8 mouse cellular contexts compared by ENCODE assay signal in genomic region chr8:85871660-85872059, GRCm38 (mm10). TPM values are rescaled to one million over a fixed set of nuclear protein-coding genes. Genes with fewer than 3 reads are reported as not detected.
A peak's percentile ranks its signal among the peaks of the same experiment; 100 is the strongest.
DNase-seq lines count a peak whose midpoint lies in the region; ATAC-seq lines count a peak whose summit lies in the region.
"Had no signal": no experiment of that assay in that cellular context is flagged by ENCODE, and none has a peak within 500 bp of the region (broad histone marks: within the 10 kb centered on the region; RNA-seq: fewer than 3 reads in every experiment).

No protein-coding gene starts in this region.

- H3K9ac ChIP-seq in limb, embryonic 15.5 days, result no peak overlapping the region
- no peak overlapping the region for H3K9ac ChIP-seq in intestine, embryonic 15.5 days
- H3K9ac ChIP-seq: midbrain, embryonic 15.5 days had no signal

- H3K36me3 ChIP-seq in limb, embryonic 15.5 days, result no peaks in the 10 kb centered on the region
- no peaks in the 10 kb centered on the region for H3K36me3 ChIP-seq in intestine, embryonic 15.5 days
- H3K36me3 ChIP-seq: midbrain, embryonic 15.5 days had no signal

- intact Hi-C loops in heart, postnatal 10 days (cut with DNase I), result no loop called here

- H3K27ac ChIP-seq in limb, embryonic 15.5 days, result peak overlapping the region; percentile 71
- H3K27ac ChIP-seq in intestine, embryonic 15.5 days, result no peak overlapping the region
- H3K27ac ChIP-seq: midbrain, embryonic 15.5 days had no signal

- peaks cover 10% of the 10 kb centered on the region for H3K4me1 ChIP-seq in limb, embryonic 15.5 days
- H3K4me1 ChIP-seq in intestine, embryonic 15.5 days (replicated peaks), result no peaks in the 10 kb centered on the region
- H3K4me1 ChIP-seq: midbrain, embryonic 15.5 days had no signal

- no peak overlapping the region for H3K4me2 ChIP-seq in limb, embryonic 15.5 days
- H3K4me2 ChIP-seq in intestine, embryonic 15.5 days (replicated peaks), result no peak overlapping the region
- H3K4me2 ChIP-seq: midbrain, embryonic 15.5 days had no signal

- ATAC-seq in limb, embryonic 15.5 days (ENCODE audit: insufficient number of reproducible peaks, low FRiP score, low TSS enrichment, low read depth), result no peak
- ATAC-seq in intestine, embryonic 15.5 days, result no peak
- ATAC-seq: midbrain, embryonic 15.5 days had no signal

- no peaks in the 10 kb centered on the region for H3K27me3 ChIP-seq in limb, embryonic 15.5 days
- H3K27me3 ChIP-seq in intestine, embryonic 15.5 days (replicated peaks), result no peaks in the 10 kb centered on the region
- H3K27me3 ChIP-seq: midbrain, embryonic 15.5 days had no signal

- no peaks in the 10 kb centered on the region for H3K9me3 ChIP-seq in limb, embryonic 15.5 days
- no peaks in the 10 kb centered on the region for H3K9me3 ChIP-seq in intestine, embryonic 15.5 days
- H3K9me3 ChIP-seq: midbrain, embryonic 15.5 days had no signal

- 42% methylated on average over 2 of the region's 2 CpGs for WGBS in limb, embryonic 15.5 days
- WGBS in intestine, embryonic 15.5 days, result 62% methylated on average over 2 of the region's 2 CpGs

- DNase-seq in 3T3-L1 (ENCODE audit: low read depth, low spot score), result peak; percentile 80
- peak; percentile 62 for DNase-seq in Muller cell, postnatal 12 days (ENCODE audit: inconsistent ontology term)
- DNase-seq in heart, postnatal 10 days, result peak; percentile 50 to 52
- DNase-seq in layer of hippocampus, adult 11-12 months (ENCODE audit: low spot score), result no peak
- DNase-seq in ovary, postnatal 36 days (ENCODE audit: low spot score), result no peak

- H3K4me3 ChIP-seq in limb, embryonic 15.5 days, result no peak overlapping the region
- H3K4me3 ChIP-seq in intestine, embryonic 15.5 days (replicated peaks), result no peak overlapping the region
- H3K4me3 ChIP-seq: midbrain, embryonic 15.5 days had no signal

RNA-seq across cellular contexts. Expression of gene Phkb, which starts 30.9 kb away (rescaled TPM):
- 10 to 100 TPM; 43.8 to 53.8 TPM for total RNA-seq in heart, postnatal 10 days (2021)
- 50.1 and 50.2 TPM in 2 replicates for polyA plus RNA-seq in limb, embryonic 15.5 days (2015; fragmentation: Nextera tagmentation; extraction: Ambion mirVana)
- 31.0 and 33.4 TPM in 2 replicates for polyA plus RNA-seq in intestine, embryonic 15.5 days (2015; fragmentation: Nextera tagmentation; extraction: Ambion mirVana)

RNA-seq across cellular contexts. Expression of gene Itfg1, which starts 30.9 kb away (rescaled TPM):
- total RNA-seq in heart, postnatal 10 days (2021), result 10 to 100 TPM; 50.2 to 55.4 TPM
- 67.1 and 69.0 TPM in 2 replicates for polyA plus RNA-seq in limb, embryonic 15.5 days (2015; fragmentation: Nextera tagmentation; extraction: Ambion mirVana)
- polyA plus RNA-seq in intestine, embryonic 15.5 days (2015; fragmentation: Nextera tagmentation; extraction: Ambion mirVana), result 60.1 and 66.9 TPM in 2 replicates

Comparison
In these comparisons a context has a peak if more than half of its experiments do, and no peak if none do; other contexts are left out.
1. DNase-seq: peak in 3T3-L1 (single experiment), Muller cell, postnatal 12 days (single experiment) and heart, postnatal 10 days (2 of 2); none in layer of hippocampus, adult 11-12 months (single experiment) and ovary, postnatal 36 days (single experiment).